Mouse (Mus musculus): ENCODE data around the gene Tmem63b.

DNA sequence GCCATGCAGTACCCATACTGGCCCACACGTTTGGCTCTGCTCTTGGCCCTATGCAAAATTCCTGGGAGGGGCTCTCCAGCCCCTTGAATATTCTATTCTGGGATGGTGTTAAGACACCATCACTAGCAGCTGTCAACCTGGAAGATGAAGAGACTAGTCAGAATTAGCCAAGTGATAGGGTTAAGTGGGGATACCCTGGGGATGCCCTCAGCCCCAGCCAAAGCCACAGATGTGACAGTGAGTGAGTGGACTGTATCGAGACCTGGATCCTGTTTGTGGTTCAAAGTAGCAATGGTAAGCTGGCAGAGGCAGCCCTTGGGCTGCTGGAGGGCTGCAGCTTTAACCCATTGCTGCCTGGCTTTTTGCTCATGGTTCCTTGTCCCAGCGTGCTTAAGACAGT is 23.1 kb upstream of the Tmem63b start:
- TF ChIP-seq POLR2A (IDR thresholded peaks at IDR 0.05; ENCODE audit: control insufficient read depth, extremely low read depth, insufficient read depth, low read length, poor library complexity): no peak
- TF ChIP-seq CTCF (IDR thresholded peaks at IDR 0.05; ENCODE audit: borderline replicate concordance, control insufficient read depth, extremely low read depth, insufficient read depth, low read length, poor library complexity): no peak
